Mouse (Mus musculus): ENCODE measurements around the gene Wif1.

The Wif1 gene

GRCm38 (mm10) chr10:121033826-121034568 lies at the start of gene Wif1:
Gene Wif1, plus strand, starts transcription at chr10:121033960.
- DNase-seq = peak; percentile 68 to 71

GRCm38 (mm10) chr10:121002135-121002534 lies 31.6 kb upstream of the Wif1 start:
- DNase-seq = no peak

GRCm38 (mm10) chr10:121011496-121011895 lies 22.3 kb upstream of the Wif1 start:
- no peak for DNase-seq

- no peak for DNase-seq
These were observed 17.5 kb upstream of the Wif1 start for GRCm38 (mm10) chr10:121016291-121016690.

- no peak for DNase-seq
These were observed 16.9 kb upstream of the Wif1 start for GRCm38 (mm10) chr10:121016711-121017503.

- no peak for DNase-seq
These were observed 10.8 kb upstream of the Wif1 start for GRCm38 (mm10) chr10:121022951-121023350.

GRCm38 (mm10) chr10:121031802-121032201 lies 2.0 kb upstream of the Wif1 start:
- DNase-seq = peak; percentile 17 to 46

GRCm38 (mm10) chr10:121033128-121033791 lies 500 bp upstream of the Wif1 start:
- peak; percentile 74 to 83 for DNase-seq

- DNase-seq = no peak
These were observed 798 bp downstream of the Wif1 start for GRCm38 (mm10) chr10:121034569-121034947.

- DNase-seq = no peak
These were observed 5.0 kb downstream of the Wif1 start for GRCm38 (mm10) chr10:121038556-121039284.

GRCm38 (mm10) chr10:121040911-121041310 lies 7.2 kb downstream of the Wif1 start:
- DNase-seq = no peak

- no peak for DNase-seq
These were observed 13.7 kb downstream of the Wif1 start for GRCm38 (mm10) chr10:121047440-121047839.

- no peak for DNase-seq
These were observed 18.3 kb downstream of the Wif1 start for GRCm38 (mm10) chr10:121052076-121052475.

GRCm38 (mm10) chr10:121055452-121056188 lies 21.9 kb downstream of the Wif1 start:
- DNase-seq = peak; percentile 63 to 71

GRCm38 (mm10) chr10:121056823-121057222 lies 23.1 kb downstream of the Wif1 start:
- no peak for DNase-seq

- DNase-seq = no peak
These were observed 25.6 kb downstream of the Wif1 start for GRCm38 (mm10) chr10:121059043-121060003.

- no peak for DNase-seq
These were observed 27.6 kb downstream of the Wif1 start for GRCm38 (mm10) chr10:121061336-121061835.

GRCm38 (mm10) chr10:121062704-121063103 lies 28.9 kb downstream of the Wif1 start:
- no peak for DNase-seq

- DNase-seq = no peak
These were observed 33.7 kb downstream of the Wif1 start for GRCm38 (mm10) chr10:121067416-121067951.

- no peak for DNase-seq
These were observed 34.2 kb downstream of the Wif1 start for GRCm38 (mm10) chr10:121068003-121068402.
